Mouse (Mus musculus) G1E (cell line): ENCODE measurements around the gene Fam71e1. TPM values are rescaled to one million over a fixed set of nuclear protein-coding genes. Genes with fewer than 3 reads are reported as not detected.
A peak's percentile ranks its signal among the peaks of the same experiment; 100 is the strongest.

Experiments used
- ATAC-seq: 2 replicates; pipeline ENCODE4 v1.8.0; 2016; ENCODE audit warnings: mild to moderate bottlenecking; ENCODE audit not compliant: insufficient number of reproducible peaks, poor library complexity, low FRiP score, severe bottlenecking; ENCODE audit errors: extremely low read depth
- DNase-seq: peaks from one replicate; pipeline ENCODE4 v3.0.0; 2012; ENCODE audit warnings: low spot score
- H3K27me3 ChIP-seq: 2 replicates; pipeline ENCODE4 v1.6.1; 2012; ENCODE audit warnings: mild to moderate bottlenecking, low read length, inconsistent platforms; ENCODE audit not compliant: insufficient read depth
- H3K36me3 ChIP-seq: replicated peaks from 2 replicates; pipeline ENCODE3; 2012; ENCODE audit warnings: mild to moderate bottlenecking, inconsistent platforms
- H3K4me1 ChIP-seq: 2 replicates; pipeline ENCODE4 v1.6.1; 2012; ENCODE audit warnings: low read depth, low read length, inconsistent platforms, mixed read lengths; ENCODE audit not compliant: insufficient read depth
- H3K4me3 ChIP-seq: 2 replicates; pipeline ENCODE4 v1.5.1; 2012; ENCODE audit warnings: low read depth, mild to moderate bottlenecking, inconsistent platforms, low read length, moderate library complexity, mixed read lengths
- H3K9me3 ChIP-seq: replicated peaks from 2 replicates; pipeline ENCODE4 v1.6.1; 2012; ENCODE audit warnings: inconsistent platforms
- CTCF ChIP-seq: IDR thresholded peaks from 2 replicates; pipeline ENCODE4 v1.5.1; 2012; ENCODE audit warnings: low read depth, low read length, inconsistent platforms, mixed read lengths
- GATA1 ChIP-seq: IDR thresholded peaks from 2 replicates; pipeline ENCODE4 v1.6.1; 2012; ENCODE audit warnings: borderline replicate concordance, low read length, inconsistent platforms, mixed read lengths
- GATA2 ChIP-seq: IDR thresholded peaks from 2 replicates; pipeline ENCODE4 v1.6.1; 2012; ENCODE audit warnings: low read depth, low read length, inconsistent platforms, borderline replicate concordance
- POLR2AphosphoS5 ChIP-seq: IDR thresholded peaks from 2 replicates; pipeline ENCODE4 v1.6.1; 2012; ENCODE audit warnings: low read depth, low read length, inconsistent platforms; ENCODE audit not compliant: insufficient replicate concordance
- TAL1 ChIP-seq: conservative IDR thresholded peaks from 2 replicates; pipeline ENCODE4 v1.6.1; 2012; ENCODE audit warnings: low read depth, low read length, inconsistent platforms, mixed read lengths
- polyA plus RNA-seq: library from polyadenylated mRNA; stranded (reverse); fragments of >175 nt; gene quantifications from 2 replicates; pipeline ENCODE4 v1.2.3, GENCODE M21; 2012
- total RNA-seq, 2 experiments: library from RNA; stranded (forward) in 1 of 2; stranded (reverse) in 1 of 2; fragments of 200-1000 nt in 1 of 2; fragments of >200 nt in 1 of 2; fragmentation: Nextera tagmentation in 1 of 2; gene quantifications; 2 replicates each; pipeline ENCODE4 v1.2.3; 2014 to 2017

Gene Fam71e1
- total and polyA plus RNA-seq, 3 experiments, result 5.5 to 6.9 (median 6.8) TPM

DNA sequence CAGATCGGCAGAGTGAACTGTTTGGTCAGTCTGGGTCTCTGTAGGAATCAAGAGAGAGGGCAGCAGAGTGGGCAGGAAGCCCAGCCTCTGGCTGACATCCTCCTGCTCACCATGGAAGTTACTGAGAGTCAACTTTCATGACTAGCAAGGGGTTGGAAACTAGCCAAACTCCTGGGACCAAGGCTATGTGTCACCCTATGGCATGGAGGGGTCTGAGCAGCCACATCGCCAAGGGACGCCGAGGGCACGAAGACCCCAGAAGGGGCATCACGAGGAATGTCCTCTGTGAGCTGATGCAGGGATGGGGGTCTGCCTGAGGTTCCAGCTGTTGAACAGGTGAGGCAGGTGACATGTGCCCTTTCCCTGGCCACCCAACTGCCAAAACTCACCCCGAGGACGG is 7.8 kb upstream of the Fam71e1 start:
- Histone ChIP-seq H3K9me3 (no peaks in the 10 kb centered on the region), H3K4me1 (peaks cover 20% of the 10 kb centered on the region), H3K36me3 (peaks cover 82% of the 10 kb centered on the region), H3K27me3 (no peaks in the 10 kb centered on the region; the same call in 1 of the 2 replicates), H3K4me3 (no peak overlapping the region)
- DNase-seq, result no peak
- ATAC-seq, result no peak
- TF ChIP-seq CTCF, result no peak
- TF ChIP-seq TAL1, result no peak
- no peak for TF ChIP-seq POLR2AphosphoS5
- TF ChIP-seq GATA1, result no peak
- TF ChIP-seq GATA2, result no peak

DNA sequence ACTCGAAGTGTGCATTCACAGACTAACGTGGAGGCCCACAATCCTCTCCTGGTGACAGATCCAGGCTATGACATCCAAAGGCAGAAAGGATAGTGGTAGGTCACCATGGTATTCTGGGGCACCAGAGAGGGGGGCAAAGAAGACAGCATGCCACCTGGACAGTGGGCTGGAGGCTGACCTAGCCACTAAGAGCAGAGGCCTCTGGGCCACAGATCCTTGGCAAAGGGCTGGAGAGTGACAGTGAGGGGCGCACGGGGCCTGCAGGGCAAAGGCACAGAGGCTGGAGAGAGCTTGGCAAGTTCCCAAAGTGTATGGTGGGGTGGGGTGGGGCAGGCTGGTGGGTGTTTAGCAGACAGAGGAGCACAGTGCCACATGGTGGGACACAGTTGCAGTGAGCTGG is 6.1 kb upstream of the Fam71e1 start:
- ATAC-seq (no peak), DNase-seq (no peak)
- peaks cover 88% of the 10 kb centered on the region for H3K36me3 ChIP-seq

DNA sequence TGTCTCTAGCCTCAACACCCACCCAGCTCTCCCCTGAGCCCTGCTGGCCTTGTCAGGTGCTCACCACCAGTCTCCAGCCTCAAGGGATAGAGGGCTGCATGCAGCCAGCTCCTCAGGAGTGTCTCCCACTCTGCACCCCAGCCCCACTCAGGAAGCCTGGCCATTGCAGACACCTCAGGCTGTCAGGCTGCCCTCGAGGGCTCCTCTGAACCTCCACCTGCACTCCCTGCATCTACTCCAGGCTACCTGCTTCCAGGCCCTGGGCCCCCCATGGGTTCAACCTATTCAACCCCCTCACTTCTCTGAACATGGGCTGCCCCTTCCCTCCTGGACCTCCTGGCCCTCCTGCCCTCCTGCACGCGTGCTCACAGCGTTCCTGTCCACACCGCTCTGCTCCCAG is 5.0 kb upstream of the Fam71e1 start:
- DNase-seq, result no peak
- no peak for ATAC-seq
- Histone ChIP-seq H3K4me3 (no peak overlapping the region), H3K4me1 (peaks cover 23% of the 10 kb centered on the region), H3K9me3 (no peaks in the 10 kb centered on the region), H3K27me3 (no peaks in the 10 kb centered on the region; the same call in 1 of the 2 replicates), H3K36me3 (peaks cover 85% of the 10 kb centered on the region)
- no peak for TF ChIP-seq TAL1
- TF ChIP-seq CTCF, result no peak
- TF ChIP-seq POLR2AphosphoS5, result no peak
- TF ChIP-seq GATA2, result no peak
- no peak for TF ChIP-seq GATA1

More for the DNA sequence above, 6.1 kb upstream of the Fam71e1 start:
- TF ChIP-seq POLR2AphosphoS5 (no peak), GATA1 (no peak), CTCF (no peak), GATA2 (no peak), TAL1 (no peak)
- Histone ChIP-seq H3K4me1 (peaks cover 18% of the 10 kb centered on the region), H3K4me3 (no peak overlapping the region), H3K9me3 (no peaks in the 10 kb centered on the region), H3K27me3 (no peaks in the 10 kb centered on the region; the same call in 1 of the 2 replicates)

DNA sequence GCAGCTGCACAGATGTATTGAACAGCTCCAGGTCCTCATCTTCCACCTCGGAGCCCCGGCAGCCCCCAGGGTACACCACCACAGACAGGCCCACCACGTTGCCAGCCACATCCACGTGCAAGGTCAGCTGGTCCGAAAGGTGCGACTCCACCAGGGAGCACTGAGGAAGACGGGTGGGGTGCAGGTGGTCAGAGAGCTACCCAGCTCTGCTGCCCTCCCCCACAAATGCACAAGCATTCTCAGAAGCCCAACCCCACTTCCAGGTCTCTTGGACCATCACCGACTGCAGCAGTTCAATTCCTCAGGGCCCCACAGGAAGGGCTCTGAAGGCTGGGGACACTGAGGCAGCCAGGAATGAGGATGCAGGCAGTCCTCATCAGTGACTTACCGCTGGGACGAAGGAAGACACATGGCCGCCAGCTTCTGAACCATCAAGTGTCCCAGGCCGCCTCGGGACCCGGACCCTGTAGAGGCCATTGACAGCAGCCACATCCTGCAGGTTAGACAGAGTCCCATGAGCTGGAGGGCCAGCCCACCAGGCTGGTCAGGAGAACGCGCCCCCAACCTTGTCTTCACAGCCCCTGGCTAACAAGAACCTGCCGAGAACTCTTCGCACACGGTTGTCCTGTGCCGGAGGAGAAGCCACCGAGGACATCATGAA is 4.1 kb upstream of the Fam71e1 start:
- peaks cover 76% of the 10 kb centered on the region for H3K36me3 ChIP-seq

DNA sequence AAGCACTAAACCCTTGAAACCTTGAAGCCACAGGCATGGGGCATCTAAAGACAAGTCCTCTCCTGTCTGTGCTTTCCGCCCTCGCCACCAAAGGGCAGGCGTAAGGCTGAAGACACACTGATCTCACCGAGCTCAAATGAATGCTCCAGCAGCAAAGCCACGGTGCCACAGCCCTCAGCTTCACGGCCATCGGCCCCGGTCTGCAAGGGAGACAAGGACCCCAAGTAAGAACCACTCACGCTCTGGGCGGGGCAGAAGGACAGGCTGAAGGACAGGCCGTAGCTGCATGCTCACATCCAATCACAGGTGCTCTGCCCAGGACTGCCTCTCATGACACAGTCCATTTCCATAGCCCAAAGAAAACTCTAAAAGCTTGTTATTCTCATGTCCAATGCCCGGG is 1.7 kb upstream of the Fam71e1 start:
- DNase-seq, result no peak
- no peak for ATAC-seq
- TF ChIP-seq CTCF, result no peak
- TF ChIP-seq TAL1, result no peak
- no peak for TF ChIP-seq POLR2AphosphoS5
- TF ChIP-seq GATA2, result no peak
- no peak for TF ChIP-seq GATA1
- H3K36me3 ChIP-seq, result peaks cover 60% of the 10 kb centered on the region
- H3K4me3 ChIP-seq, result peak overlapping the region; percentile 85; the same call in 1 of the 2 replicates
- H3K4me1 ChIP-seq, result peaks cover 37% of the 10 kb centered on the region
- no peaks in the 10 kb centered on the region for H3K9me3 ChIP-seq
- H3K27me3 ChIP-seq, result no peaks in the 10 kb centered on the region

More for the DNA sequence above, 4.1 kb upstream of the Fam71e1 start:
- no peak for DNase-seq
- H3K27me3 ChIP-seq, result no peaks in the 10 kb centered on the region
- H3K9me3 ChIP-seq, result no peaks in the 10 kb centered on the region
- TF ChIP-seq GATA1 (no peak), CTCF (no peak), POLR2AphosphoS5 (no peak)
- ATAC-seq, result no peak
- H3K4me3 ChIP-seq, result no peak overlapping the region
- H3K4me1 ChIP-seq, result peaks cover 31% of the 10 kb centered on the region

DNA sequence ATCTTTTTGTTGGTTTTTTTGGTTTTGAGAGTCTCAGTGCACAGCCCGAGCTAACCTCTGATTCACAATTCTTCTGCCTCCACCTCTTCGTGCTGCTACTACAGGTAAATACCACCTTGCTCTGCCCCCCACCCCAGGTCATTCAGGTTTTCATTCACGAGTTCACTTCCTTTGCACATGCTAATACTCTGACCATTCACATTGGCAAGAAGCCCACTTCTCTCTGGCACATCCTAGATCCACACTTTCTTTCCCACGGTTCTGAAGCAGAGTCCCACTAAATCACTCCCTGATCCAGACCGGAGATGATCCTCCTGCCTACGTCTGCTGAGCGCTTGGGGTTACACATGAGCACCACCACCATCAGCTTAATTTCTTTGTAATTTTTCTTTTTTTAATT is 1.3 kb upstream of the Fam71e1 start:
- H3K4me1 ChIP-seq, result peaks cover 37% of the 10 kb centered on the region
- TF ChIP-seq GATA2, result no peak
- TF ChIP-seq CTCF, result no peak
- no peak for TF ChIP-seq POLR2AphosphoS5
- no peak for TF ChIP-seq TAL1
- TF ChIP-seq GATA1, result no peak
- H3K4me3 ChIP-seq, result peak overlapping the region; percentile 85; the same call in 1 of the 2 replicates
- DNase-seq (no peak), ATAC-seq (no peak)
- H3K9me3 ChIP-seq, result no peaks in the 10 kb centered on the region
- H3K27me3 ChIP-seq, result no peaks in the 10 kb centered on the region
- peaks cover 56% of the 10 kb centered on the region for H3K36me3 ChIP-seq
